Mouse (Mus musculus) C2C12 (cell line): Measurements from ENCODE around the gene Cdc37l1.

Experiments used
- CTCF ChIP-seq: IDR thresholded peaks from one replicate; pipeline ENCODE4 v1.5.1; 2011; ENCODE audit not compliant: control insufficient read depth, insufficient read depth, insufficient read length
- MAX ChIP-seq: IDR thresholded peaks from one replicate; pipeline ENCODE4 v1.6.1; 2011; ENCODE audit warnings: mild to moderate bottlenecking, control low read depth
- MYOD1 ChIP-seq: IDR thresholded peaks from one replicate; pipeline ENCODE4 v1.6.1; 2011; ENCODE audit warnings: low read depth; ENCODE audit not compliant: control insufficient read depth, insufficient read length
- USF1 ChIP-seq: IDR thresholded peaks from one replicate; pipeline ENCODE4 v1.6.1; 2011; ENCODE audit warnings: low read depth, mild to moderate bottlenecking, control low read depth, moderate library complexity

DNA sequence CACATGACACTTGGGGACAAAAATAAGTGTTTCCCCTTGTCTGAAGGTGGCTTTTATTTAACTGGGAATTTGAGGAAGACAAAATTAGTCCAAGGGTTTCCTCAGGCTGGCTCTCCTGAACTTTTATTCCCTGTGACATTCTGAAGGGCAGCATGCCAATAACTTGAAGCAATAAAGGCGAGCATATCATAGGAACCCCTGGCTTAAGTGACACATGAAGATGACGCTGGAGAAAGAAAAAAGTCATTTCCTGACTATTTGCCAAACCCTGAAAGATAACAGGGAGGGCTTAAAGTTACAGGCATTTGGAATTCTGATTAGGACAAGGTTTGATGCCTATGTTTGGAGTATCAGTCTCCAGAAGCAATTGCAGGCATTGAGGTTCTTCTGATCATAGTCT lies 42.8 kb upstream of the Cdc37l1 start:
- no peak for TF ChIP-seq CTCF
- no peak for TF ChIP-seq MAX
- TF ChIP-seq USF1 = no peak
- no peak for TF ChIP-seq MYOD1
